Mouse (Mus musculus): ENCODE measurements around the gene Atxn2l. TPM values are rescaled to one million over a fixed set of nuclear protein-coding genes. Genes with fewer than 3 reads are reported as not detected.
A peak's percentile ranks its signal among the peaks of the same experiment; 100 is the strongest.

Atxn2l gene
- 100 to 1,000 TPM; 122 to 124 TPM for total RNA-seq (2021)
- long read RNA-seq, experiment 1, partial matches to known transcripts: 18 of 40 reads
- long read RNA-seq, experiment 1, other reads (novel, unspliced or antisense): 22 of 40 reads
- long read RNA-seq, experiment 2, partial matches to known transcripts: 17 of 59 reads
- long read RNA-seq, experiment 2, other reads (novel, unspliced or antisense): 42 of 59 reads

DNA sequence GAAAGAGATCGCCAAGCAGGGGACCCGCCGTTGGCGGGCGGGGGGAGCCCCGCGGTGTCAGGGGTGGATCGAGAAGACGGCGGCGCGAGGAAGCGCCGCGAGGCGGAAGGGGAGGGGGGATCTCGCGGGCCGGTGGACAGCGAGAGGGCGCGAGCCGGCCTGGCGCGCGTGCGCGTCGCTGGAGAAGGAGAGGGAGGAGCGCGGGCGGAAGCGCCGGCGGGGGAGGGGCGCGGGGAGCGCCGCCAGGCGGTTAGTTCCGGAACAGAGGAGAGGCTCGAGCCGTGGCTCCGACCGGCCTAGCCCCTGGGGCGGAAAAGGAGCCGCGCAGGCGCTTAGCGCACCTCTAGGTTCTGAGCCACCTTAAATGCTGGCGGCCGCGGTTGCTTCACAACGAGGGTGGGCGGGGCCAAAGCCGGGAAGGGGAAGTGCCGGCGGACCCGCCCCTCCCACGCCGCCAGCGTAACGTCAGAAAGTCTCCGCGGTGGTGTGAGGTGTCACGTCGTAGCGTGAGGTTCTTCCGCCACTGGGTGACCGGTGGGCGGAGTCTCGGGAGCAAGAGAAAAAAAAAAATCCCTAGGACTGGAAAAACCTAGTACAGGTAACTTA, at the start of gene Atxn2l:
Gene Atxn2l (minus strand): TSS at position 165 of the 606 bp plus-strand sequence.
- peak; percentile 98 to 99 for DNase-seq (ENCODE audit: low spot score in 2 of 2)

DNA sequence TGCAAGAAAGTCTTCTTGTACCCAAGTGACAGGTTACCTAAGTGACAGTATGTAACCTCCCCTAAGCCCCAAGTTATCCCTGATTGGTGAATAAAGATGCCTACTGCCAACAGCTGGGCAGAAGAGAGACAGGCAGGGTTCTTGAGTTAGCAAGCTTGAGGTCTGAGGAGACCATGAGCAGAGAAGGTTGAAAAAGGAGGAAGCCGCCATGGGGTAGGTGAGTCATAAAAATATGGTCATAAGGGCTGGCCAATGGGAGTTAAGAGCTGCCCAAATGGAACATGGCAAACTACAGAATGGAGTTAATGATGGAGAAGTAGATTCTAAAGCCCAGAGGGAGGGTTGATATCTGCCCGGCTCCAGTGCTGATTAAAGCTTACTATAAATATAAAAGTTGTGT, 42.4 kb upstream of the Atxn2l start:
- no peak for DNase-seq (ENCODE audit: low spot score in 2 of 2)

DNA sequence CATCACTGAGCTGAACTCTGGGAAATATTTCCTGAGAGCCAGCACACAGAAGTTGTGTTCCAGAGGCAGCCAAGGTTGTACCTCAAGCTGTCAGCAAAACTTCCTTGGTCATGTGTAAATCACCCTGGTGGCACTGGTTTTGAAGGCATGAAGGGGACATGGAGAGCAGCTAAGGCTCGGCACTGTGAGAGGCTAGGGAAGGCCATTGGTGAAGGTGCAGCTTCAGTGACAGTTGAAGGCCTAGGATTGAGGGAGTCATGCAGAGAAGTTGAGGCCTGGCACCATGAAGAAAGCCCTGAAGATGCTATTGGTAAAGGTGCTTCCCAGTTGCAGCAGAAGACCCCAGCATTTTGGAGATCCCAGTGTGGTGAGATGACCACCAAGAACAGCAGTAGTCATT, 38.4 kb upstream of the Atxn2l start:
- DNase-seq (ENCODE audit: low spot score in 2 of 2): no peak

DNA sequence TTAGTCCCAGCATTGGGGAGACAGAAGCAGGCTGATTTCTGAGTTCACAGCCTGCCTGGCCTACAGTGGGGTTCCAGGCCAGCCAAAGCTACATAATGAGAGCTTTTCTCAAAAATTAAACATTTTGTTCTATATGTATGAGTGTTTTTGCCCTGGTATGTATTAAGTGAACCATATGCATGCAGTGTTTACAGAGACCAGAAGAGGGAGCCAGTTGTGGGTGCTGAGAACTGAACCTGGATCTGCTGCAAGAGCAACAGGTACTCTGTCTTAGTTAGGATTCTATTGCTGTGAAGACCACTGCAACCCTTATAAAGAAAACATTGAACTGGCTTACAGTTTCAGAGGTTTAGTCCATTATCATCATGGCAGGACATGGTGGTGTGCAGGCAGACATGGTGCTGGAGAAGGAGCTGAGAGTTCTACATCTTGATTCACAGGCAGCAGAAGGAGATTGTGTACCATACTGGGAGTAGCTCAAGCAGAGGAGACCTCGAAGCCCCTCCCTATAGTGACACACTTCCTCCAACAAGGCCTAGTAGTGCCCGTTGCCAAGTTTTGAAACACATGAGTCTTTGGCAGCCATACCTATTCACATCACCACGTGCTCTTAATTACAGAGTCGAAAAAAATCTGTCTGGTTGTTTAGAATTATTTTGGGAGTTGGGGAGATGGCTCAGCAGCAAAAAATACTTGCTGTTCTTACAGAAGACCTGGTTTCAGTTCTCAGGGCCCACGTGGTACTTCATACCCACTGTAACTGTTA, 34.8 kb upstream of the Atxn2l start:
- peak in 1 of 2 experiments; percentile 55 for DNase-seq (ENCODE audit: low spot score in 2 of 2)

DNA sequence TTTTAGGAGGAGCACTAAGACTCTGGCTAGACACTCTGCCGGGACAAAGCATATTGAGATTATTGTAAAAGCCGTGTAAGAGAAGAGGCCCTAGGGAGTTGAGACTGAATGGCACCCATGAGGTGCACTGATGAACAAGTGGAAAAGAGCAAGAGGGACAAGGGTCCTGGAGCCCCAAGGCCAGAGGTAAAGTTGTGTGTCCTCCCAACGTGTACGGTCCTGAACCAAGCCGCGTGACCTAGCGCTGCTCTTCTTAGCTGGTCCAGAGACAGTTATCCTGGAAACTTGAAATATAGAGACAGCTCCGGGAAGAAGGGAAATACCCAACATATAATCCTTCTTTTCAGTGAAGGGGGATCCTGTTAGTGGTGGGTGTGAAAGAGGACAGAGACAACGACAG, 33.2 kb upstream of the Atxn2l start:
- no peak for DNase-seq (ENCODE audit: low spot score in 2 of 2)

DNA sequence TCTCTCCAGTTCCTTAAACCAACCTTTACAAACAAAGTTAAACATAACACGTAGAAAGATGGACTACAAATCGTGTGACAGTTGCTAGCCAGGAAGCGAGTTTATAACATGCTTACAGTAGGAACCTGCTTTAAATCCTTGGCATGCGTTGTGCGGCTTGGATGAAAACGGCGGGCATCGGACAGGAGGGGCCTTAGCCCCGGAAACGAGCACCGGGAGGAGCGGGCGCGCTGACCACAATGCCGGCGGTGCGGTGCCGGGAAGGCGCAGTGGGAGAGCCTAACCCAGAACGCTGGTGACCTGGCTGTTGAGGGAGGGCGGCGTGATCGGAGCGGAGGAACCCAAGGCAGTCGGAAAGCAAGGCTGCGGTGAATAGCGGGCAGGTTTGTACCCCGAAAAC, 32.5 kb upstream of the Atxn2l start:
- no peak for DNase-seq (ENCODE audit: low spot score in 2 of 2)

DNA sequence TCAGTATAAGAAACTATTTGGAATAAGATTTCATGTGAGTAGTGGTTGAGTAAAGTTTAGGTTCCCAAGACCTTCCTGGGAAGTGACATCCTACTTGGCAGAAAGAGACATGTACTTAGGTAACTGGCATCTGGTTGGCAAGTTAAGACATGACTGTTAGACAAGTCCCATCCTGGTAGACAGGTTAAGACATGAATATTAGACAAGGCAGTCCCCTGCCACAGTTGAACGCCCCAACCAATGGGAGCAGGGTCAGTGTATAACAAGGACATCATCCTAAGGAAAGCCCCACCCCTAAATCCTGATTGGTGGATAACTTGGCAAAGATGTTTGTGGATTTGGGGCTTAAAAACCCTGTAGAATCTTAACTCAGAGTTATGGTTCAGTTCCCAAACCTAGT, 30.2 kb upstream of the Atxn2l start:
- DNase-seq (ENCODE audit: low spot score in 2 of 2): no peak

DNA sequence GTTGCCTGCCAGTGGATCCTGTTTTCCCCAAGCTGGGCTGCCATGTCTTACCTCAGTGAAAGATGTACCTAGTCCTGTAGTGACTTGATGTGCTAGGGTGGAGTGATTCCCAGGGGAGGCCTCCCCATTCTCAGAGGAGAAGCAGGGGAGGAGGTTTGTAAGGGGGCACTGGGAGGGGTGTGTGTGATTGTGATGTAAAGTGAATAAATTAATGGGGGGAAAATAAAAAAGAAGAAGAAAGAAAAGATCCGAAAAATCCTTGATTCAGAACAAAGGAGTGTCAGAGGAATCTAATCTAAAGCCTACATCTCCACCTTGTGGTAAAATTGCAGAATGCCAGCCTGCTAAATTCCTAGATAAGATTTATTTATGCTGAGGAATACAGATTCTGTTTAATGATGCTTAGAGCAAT, 24.9 kb upstream of the Atxn2l start:
- DNase-seq (ENCODE audit: low spot score in 2 of 2): peak; percentile 39 to 73

DNA sequence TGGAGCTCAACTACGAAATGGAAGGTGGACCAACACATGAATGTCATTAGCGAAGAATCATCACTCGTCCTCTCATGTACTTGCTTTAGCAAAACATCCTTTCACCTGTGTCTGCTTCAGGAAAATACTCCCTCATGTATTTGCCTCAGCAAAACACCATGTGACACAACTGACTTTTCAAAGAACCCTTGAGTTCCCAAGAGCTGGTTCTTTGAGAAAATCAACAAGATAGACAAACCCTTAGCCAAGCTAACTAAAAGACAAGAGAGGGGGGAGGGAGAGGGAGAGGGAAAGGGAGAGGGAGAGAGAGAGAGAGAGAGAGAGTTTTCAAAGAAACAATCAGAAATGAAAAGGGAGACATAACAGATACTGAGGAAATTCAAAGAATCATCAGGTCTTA, 20.1 kb upstream of the Atxn2l start:
- DNase-seq (ENCODE audit: low spot score in 2 of 2): no peak

DNA sequence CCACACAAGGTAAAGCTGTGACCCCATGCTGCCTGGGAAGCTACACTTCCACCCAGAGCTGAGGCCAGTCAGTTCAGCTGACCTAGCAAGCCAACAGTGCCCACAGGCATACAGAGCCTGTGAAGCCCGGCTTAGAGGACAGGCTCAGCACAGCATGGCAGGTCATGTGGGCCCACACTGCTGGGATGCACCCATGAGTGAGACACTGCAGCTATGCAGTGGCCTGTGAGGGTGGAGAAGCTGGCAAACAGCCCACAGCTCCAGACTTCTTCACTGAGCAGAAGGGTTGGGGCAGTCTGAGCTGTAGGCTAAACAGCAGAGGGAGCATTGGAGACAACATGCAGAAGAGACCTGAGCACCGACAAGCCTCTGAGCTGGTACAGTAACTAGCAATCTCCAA, 16.3 kb upstream of the Atxn2l start:
- peak in 1 of 2 experiments; percentile 22 for DNase-seq (ENCODE audit: low spot score in 2 of 2)

DNA sequence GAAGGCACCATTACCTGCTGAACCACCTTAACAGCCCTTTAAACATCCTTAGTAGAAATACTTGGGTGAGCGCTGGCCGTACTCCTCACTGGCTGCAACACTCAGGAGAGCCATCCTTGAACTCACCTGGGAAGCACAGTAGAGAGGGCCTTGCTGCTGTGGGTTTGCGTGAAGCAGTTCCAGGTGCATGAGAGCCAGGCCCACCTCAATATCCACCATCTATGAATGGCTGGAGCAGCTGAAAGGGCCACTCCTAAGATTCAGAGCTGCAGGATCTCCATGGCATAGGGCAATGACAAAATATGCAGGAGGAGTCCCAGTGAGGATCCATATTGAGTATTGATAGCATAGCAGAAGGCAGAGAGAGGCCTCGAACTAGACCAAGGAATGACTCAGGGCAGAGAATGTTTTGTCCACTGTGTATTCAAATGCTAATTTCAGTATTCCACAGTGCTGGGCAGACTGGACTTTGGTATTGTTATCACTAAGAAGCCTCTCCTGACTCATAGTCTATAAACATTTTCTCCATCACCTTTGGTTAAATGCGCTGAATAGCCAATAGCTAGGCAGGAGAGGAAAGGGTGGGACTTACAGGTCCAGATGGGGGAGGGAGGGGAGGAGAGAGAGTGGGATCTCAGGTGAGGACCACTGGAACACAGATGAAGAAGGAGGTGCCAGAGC, 15.2 kb upstream of the Atxn2l start:
- no peak for DNase-seq (ENCODE audit: low spot score in 2 of 2)

DNA sequence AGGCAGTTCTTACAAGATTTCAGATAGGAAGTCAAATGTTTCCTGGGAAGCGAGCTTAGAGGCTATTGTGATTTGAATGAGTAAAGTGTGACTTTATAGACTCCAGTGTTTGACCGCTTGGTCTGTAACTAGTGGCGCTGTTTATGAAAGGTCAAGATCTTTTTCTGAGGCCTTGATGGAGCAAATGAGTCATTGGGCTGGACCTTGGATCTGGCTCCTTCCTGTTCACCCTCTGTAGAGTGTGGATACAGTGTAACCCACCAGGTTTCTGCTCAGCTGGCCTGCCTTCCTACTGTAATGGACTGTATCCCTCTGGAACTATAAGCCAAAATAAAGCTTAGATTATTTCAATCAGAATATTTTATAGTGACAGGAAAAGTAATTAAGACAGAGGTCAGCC, 8.1 kb upstream of the Atxn2l start:
- no peak for DNase-seq (ENCODE audit: low spot score in 2 of 2)

DNA sequence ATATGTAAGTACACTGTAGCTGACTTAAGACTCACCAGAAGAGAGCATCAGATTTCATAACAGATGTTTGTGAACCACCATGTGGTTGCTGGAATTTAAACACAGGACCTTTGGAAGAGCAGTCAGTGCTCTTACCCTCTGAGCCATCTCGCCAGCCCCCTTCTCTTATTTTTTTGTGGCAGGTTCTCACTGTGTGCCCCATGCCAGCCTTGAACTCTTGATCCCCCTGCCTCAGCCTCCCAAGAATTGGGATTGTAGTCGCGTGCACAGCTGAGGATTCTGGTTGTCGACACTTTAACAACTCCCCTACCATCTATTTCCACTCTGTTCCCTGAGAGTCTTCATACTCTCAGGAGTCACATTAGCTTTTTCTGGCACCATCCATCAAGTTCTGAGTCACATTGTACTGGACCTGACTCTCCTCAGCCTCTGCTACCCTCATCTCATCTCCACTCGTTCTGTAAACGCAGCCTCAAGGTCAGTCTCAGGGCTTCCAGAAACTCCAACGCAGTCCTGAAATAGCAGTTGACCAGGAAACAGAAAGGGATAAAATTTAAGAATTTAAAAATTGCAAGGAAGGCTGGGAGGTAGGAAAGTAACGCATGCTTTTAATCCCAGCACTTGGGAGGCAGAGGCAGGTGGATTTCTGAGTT, 4.0 kb upstream of the Atxn2l start:
- DNase-seq (ENCODE audit: low spot score in 2 of 2): no peak

DNA sequence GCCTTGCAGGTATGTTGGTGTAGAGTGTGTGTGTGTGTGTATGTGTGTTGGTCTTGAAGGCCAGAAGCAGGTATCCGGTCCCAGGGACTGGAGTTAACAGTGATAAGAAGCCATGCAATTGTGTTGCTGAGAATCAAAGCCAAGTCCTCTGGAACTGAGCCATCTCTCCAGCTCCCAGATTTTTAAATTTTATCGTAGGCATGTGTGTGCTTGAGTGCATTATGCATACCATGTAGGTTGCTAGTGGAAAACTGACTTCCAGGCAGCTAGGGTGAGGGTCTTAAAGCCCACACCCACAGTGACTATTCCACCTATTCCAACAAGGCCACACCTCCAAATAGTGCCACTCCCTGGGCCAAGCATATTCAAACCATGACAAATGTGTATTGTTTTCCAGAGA, 1.7 kb upstream of the Atxn2l start:
- DNase-seq (ENCODE audit: low spot score in 2 of 2): no peak

DNA sequence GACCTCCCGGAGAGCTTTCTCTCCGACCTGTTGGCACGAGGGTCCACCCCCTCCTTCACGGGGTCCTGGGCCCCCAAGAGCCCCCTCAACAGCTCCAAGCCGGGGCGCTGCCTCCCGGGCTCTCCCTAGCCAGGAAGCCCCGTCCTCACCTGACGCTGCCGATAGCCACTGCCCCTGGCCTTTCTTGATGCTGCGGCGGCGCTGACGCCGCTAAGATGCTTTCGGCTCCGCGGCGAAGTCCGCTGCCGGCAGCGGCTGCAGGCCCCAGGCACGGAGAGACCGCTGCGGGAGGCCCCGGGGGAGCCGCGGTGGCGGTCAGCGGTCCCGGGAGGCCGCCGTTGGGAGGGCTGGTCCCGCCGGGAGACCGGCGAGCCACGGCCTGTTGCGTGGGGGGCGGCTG, 486 bp downstream of the Atxn2l start:
- DNase-seq (ENCODE audit: low spot score in 2 of 2): no peak

DNA sequence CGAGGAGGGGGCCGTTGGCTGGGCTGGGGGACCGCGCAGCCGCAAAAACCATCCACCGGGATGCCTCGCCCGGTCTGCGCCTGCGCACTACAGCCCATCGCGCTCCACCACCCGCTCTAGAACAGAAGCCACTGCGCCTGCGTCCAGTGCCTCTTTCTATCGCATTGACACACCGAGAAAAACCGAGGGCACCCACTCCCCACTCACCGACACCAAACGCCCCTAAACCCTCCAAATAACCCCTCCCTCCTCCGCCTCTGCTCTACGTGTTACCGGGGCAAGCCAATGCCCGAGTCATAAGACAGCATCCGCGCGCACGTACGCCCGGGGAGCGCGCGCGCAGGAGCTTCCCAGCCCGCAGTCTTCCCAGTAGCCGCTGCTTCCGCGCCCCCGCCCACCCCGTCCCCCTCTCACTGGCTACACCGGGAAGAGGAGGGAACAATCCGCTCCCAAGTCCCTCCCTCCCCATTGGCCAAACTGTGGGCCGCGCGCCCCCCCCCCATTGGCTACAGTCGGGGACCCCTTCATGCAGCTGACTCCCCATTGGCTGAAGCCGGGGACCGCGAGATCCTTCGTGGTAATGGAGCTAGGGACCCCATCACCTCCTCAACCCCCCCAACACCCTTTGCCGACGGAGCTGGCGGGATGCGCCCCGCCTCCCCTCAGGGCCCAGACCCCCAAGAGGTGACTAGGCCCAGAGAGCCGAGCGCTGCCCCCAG, 1.1 kb downstream of the Atxn2l start:
- peak; percentile 96 to 97 for DNase-seq (ENCODE audit: low spot score in 2 of 2)

DNA sequence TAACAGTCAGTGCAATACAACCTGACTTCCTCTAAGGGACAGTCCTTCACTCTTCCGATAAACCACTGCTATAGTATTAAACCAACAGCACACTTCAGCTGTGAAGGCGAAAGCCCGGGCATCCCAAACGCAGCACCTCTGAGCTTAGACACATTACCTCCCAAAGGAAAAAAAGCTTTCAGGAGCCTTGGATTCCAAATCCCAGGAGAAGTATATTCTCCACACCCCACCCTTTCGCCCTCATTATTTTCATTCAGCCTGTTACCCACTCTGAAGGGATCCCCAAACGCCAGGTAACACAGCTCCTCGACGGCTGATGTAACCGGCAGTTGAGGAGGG, 1.6 kb downstream of the Atxn2l start:
- DNase-seq (ENCODE audit: low spot score in 2 of 2): no peak

DNA sequence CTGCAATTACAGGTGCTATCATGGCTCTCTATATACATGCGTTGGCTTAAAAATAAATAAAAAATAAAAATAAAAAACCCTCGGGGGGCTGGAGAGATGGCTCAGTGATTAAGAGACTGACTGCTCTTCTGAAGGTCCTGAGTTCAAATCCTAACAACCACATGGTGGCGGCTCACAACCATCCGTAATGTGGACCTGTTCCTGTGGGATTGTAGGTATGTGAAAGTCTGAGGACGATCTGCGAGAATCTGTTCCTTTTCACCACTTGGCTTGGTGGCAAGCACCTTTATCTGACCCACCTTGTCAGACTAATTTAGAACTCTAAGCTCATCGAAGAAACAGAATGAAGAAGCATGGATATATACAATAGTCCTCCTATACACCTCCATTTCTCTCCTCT, 3.8 kb downstream of the Atxn2l start:
- DNase-seq (ENCODE audit: low spot score in 2 of 2): no peak

DNA sequence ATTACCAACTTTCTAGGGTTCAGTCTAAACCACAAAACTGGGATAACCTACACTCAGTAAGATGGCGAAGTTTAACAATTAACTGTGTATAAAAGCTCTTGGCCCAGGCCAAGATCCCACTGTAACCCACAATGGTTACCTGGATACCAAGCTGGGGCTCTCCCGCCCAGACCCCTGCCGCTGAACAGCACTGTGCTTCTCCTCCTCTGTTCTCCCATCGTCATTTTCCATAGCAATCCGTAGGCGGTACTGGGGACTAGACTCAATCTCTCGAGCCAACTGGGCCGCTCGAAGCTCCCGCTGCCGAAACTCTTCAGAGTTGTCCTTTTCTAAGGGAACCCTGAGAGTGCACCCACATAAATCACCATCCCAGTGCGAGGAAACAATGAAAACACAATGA, 5.3 kb downstream of the Atxn2l start:
- DNase-seq (ENCODE audit: low spot score in 2 of 2): no peak

DNA sequence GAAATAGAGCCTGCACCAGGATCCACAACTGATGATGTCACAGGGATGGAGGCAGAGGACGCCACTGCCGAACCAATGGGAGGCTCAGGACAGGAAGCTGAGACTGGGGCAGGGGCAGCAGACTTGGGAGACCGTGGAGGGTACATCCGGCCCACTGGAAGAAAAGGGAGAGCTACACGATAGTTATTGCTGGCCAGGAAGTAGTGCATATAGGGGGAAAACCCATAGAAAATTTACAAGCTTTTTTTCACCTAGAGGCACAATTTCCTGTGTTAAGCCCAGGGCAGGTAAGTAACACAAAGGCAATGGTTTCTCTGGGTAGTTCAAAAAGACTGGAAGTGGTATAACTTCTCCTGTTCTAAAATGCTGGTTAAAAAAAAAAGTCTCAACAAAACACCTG, 6.8 kb downstream of the Atxn2l start:
- no peak for DNase-seq (ENCODE audit: low spot score in 2 of 2)

DNA sequence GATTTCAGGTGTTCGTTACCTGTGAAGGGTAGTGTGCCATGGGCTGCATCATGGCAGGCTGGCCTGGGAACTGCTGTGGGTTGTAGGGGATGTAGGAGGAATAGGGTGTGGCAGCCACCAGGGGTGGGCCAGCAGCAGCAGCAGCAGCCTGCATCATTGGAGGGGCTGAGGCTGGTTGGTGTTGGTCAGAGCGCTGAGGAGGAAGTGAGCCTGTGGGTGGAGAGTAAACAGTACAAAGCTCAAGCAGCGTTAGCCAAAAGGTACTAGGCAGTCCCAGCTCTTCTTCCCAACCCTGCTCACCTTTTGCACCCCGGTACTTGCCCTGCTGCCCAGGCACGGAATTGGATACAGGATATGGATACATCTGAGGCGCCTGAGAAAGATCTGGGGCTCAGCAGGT, 9.1 kb downstream of the Atxn2l start:
- DNase-seq (ENCODE audit: low spot score in 2 of 2): no peak

All from layer of hippocampus, postnatal 14 days (tissue).